Mouse (Mus musculus) right cerebral cortex, postnatal 4 days (tissue): ENCODE data around the gene Frk.
"Not testable (repeated sequence)": the region's sequence is repeated elsewhere in the genome, so short reads cannot be mapped to it uniquely, and the experiment has no call there.

ENCODE experiments used
- DNase-seq: peaks from one replicate; pipeline ENCODE4 v3.0.0-alpha.2; 2022

Gene Frk

GRCm38 (mm10) chr10:34618490-34618889, 135.3 kb downstream of the Frk start:
- DNase-seq, result no peak

GRCm38 (mm10) chr10:34620540-34620939, 137.3 kb downstream of the Frk start:
- not testable (repeated sequence) for DNase-seq

- no peak for DNase-seq
These were observed 155.0 kb downstream of the Frk start for GRCm38 (mm10) chr10:34638245-34638644.
